Mouse (Mus musculus) urinary bladder, postnatal 14 days (tissue): ENCODE results near the gene C1qtnf1.

ENCODE experiments used
- DNase-seq: peaks from one replicate; pipeline ENCODE4 v3.0.0; 2021; ENCODE audit warnings: low spot score

The C1qtnf1 gene

DNA sequence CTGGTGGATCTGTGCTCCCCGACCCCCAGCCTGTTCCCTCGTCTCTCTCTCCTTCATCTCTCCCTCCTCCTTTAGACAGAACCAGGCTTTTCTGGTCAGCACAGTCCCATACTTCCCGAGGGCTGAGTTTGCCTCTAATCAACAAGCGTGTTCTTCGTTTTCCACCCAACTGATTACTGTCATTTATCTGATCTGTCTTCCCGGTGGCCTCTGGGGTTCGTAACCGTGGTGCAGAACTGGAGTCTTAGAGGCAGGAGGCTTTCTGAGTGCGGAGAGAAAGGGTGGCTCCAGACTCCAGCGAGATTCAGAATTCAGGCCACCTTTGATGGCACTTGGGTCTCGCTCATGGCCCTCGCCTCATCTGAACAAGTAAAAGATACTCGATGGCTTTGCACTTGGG lies 6.1 kb downstream of the C1qtnf1 start:
- DNase-seq = no peak

- no peak for DNase-seq
Observed at GRCm38 (mm10) chr11:118436471-118436935, 8.5 kb downstream of the C1qtnf1 start.

GRCm38 (mm10) chr11:118438665-118439414 lies 10.8 kb downstream of the C1qtnf1 start:
- DNase-seq = peak; percentile 49

DNA sequence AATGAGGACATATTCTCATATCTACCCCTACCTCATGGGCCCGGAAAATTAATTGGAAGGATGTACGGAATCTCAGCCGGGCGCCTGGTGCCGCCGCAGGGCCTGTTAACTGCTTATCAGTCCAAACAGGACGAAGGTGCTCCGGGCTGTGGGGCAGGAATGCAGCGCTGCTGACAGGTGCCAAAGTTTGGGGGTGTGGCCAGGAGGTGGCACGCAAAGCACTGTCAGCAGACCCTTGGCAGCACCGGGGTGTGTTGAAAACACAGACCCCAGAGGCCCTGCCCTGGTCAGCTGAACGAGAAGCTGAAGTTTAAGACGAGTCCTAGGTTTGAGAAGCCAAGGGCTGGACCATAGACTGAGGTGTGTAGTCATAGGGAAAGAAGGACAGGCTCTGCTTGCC lies 14.7 kb downstream of the C1qtnf1 start:
- DNase-seq = no peak

DNA sequence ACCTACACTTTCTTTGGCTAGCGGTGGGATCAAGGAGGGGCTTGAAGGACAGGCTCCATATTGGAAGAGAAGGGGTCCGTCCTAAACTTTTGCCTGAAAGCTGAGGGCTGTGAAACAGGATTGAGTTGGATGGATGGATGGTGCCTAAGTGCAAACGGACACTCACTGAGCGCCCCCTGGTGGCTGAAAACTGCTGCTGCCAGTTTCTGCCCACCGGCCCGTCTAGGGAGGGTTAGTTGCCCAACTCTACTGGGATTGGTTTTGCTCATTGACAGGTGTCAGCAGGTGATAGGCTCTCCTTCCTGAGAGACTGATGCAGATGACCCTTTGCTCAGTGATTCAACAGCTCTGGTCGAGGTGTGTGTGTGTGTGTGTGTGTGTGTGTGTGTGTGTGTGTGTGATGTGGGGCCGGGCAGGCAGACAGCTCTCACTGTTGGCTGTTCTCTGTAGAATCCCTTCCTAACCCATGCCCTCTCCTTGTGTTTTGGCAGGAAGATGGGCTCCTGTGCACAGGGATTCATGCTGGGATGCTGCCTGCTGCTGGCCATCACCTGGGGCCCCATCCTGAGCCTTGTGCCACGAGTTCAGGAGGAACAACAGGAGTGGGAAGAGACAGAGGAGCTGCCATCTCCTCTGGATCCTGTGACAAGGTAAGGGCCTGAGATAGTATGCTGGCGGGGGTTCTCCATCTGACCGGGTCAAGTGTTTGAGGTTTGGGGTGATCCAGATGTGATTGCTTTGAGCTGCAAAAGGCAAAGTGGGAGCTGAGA lies 15.4 kb downstream of the C1qtnf1 start:
- peak; percentile 82 for DNase-seq

DNA sequence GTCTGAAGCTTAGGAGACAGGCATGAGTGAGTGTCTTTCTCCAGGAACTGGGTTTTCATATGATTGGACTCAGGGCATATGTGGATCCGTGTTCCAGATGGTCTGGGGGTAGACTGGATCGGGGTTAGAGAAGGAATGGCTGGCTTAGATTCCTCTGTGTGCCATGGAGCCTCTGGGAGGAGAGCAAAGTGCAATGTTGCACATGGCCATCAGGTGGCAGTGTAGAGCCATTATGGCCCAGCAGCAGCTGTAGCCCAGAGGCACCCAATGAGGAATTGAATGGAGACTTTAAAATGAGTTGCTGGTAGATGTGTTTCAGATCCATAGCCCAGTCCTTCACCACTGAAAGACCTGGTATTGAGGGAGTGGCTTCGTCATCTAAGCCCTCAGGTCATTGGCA lies 17.8 kb downstream of the C1qtnf1 start:
- DNase-seq = peak; percentile 70

GRCm38 (mm10) chr11:118447346-118447745 lies 19.3 kb downstream of the C1qtnf1 start:
- DNase-seq = no peak

DNA sequence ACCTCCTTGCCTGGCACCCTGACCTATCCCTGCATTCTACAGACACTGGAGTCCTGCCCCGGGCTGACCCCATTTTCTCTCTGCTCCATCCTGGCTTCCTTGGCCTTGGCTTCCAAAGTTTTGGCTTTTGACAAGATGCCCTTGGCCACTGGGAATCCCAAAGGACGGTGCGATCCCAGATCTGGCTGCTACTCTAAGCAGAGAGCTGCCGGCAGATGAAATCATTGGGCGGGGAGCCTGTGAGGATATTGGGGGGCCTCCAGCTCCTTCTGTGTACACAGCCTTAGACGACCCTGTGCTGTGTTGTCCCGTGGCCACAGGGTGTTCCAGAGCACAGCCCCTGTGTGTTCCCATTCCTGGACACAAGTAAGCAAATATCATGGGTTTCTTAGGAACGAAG lies 20.4 kb downstream of the C1qtnf1 start:
- no peak for DNase-seq

DNA sequence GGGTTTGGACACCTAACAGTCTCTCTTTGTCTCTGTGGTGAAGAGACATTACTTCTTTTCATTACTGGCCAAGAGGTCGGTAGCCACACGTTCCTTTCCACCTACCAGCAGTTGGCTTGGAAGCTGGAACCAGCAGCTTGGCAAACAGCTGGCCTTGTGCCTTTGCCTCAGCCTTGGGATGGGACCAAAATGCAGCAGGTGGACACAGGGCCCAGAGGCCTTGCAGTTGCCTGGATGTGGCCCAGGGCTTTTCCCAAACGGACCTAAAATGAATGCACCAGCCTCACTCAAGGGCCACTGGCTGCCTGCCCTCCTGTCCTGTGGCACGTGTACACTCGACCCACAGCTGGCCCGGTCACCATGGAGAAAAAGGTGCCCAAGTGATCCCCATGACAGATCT lies 23.2 kb downstream of the C1qtnf1 start:
- no peak for DNase-seq

GRCm38 (mm10) chr11:118452955-118453354 lies 25.0 kb downstream of the C1qtnf1 start:
- no peak for DNase-seq

DNA sequence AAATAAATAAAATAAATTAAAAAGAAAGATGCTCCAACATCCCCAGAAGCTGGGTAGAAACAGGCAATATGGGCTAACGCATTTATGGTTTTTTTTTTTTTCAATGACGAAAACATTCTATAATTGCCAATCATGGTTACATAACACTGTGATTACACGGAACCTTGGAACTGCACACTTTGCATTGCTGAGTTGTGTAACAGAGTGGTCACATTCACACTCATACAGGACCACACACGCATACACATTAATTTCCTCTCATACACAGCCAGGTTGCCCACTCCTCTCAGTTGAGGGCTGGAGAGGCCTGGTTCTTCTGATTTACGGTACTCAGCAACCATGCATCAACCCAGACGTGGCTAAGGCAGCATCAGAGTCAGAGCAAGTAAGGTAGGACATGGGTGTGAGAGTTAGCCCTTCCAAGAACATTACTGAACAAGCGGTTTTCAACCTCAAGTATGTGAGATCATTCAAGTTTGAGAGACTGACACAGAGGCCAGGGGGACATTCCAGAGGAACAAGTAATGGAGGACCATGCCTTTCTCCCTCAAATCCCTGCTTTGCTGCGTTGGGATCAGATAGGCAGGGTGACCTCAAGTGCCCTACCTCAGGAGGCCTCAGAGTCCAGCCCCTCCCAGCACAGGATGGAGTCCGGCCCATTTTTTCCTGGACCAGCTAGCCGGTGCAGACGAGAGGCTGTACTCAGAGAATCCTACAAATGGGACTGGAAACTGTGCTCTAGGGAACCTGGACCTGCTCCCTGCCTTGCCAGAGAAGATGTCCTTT lies 26.1 kb downstream of the C1qtnf1 start:
- DNase-seq = no peak

- DNase-seq = no peak
Observed at GRCm38 (mm10) chr11:118455788-118456187, 27.8 kb downstream of the C1qtnf1 start.

- peak; percentile 51 for DNase-seq
Observed at GRCm38 (mm10) chr11:118456937-118457336, 28.9 kb downstream of the C1qtnf1 start.

DNA sequence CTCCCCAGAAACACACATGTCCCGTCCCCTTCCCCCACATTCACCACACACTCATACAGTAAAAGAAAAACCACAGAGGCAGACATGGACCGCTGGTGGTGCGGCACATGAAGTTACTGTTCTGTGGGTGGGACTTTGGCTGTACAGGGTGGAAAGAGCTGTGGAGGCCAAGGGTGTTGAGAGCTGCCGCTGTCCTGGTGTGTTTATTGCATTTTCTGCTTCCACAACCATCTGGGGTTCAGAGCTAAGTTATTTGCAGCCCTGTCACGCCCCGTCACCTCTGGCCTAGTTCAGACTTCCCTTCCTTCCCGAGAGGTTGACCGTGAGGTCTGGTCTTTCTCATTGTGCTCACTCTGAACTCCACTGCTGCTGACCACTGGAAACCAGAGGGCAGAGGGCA lies 31.0 kb downstream of the C1qtnf1 start:
- peak; percentile 67 for DNase-seq

DNA sequence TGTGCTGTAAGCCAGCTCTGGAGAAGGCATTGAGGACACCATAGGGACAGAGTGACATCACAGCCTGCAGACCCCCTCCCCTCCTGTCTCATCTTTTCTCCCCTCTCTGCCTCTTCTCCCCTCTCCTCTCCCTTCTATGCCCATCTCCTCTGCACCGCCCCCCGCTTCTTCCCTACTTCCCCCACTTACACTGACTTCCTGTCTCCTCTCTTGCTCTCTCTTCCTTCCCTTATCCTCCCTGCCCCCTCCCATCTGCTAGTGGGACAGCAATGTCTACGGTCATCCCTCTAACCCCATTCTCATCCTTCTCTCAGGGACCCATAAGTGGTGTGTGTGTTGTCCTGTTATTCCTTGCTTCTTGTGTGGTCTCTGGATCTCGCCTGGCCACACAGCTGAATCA lies 31.5 kb downstream of the C1qtnf1 start:
- DNase-seq = no peak

- no peak for DNase-seq
Observed at GRCm38 (mm10) chr11:118460280-118460679, 32.3 kb downstream of the C1qtnf1 start.

- no peak for DNase-seq
Observed at GRCm38 (mm10) chr11:118467441-118468035, 39.5 kb downstream of the C1qtnf1 start.

DNA sequence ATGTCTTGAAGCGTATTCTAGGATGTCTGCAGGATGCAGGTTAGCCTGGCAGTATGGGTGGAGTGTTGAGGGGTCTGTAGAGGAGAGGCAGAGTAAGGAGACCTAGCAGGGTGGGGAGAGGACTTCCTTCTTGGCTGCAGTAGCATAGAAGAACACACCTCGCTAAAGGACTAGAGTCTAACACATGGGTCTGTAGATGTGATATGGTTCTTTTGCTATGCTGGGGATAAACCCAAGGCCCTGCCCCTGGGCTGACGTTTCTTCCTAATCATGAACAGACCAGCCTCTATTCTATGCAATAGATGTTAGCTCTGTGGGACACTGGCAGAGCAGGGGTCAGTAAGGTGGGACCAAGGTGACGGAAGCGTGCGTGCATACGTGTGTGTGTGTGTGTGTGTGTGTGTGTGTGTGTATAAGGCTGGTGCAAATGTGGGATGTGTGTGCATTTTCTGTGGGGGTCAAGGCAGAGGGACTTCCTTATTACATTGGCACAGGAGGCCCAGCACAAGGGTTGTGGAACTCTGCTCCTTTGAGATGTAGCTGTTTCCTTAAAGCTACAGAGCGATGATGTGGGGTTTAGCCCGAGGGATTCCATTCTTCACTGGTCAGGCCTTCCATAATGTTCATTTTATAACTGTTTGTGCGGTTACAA lies 41.6 kb downstream of the C1qtnf1 start:
- DNase-seq = no peak

DNA sequence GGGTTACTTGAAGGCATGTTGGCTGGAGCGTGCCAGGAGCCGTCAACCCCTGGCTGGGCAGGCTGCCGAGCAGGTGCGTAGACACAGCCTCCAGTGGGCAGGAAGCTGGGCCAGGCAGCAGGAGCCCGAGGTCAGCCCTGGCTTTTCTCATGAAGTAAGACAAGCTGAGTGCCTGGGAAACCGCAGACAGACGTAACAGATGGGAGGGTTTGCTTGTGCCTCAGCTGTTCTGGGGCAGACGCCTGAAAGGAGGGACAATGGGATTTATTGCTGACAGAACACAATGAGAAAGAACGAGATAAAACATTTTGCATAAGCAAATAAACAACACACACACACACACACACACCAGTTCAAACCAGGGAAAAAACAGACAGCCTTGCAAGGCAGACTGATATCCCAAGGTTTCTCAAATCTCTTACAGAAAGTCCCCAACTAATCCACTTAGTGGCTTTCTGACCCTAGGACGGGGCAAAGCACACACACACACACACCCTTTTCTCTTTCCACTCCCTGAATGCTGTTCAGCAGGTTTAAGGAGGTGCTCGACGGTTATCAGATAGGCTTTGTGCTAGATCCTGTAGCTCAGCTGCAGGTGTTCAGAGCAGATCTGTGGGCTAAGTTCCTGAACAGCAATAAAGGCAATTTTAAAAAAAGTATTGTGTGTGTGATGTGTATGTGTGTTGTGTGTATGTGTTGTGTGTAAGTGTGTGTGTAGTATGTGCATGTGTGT lies 42.4 kb downstream of the C1qtnf1 start:
- peak; percentile 62 for DNase-seq

DNA sequence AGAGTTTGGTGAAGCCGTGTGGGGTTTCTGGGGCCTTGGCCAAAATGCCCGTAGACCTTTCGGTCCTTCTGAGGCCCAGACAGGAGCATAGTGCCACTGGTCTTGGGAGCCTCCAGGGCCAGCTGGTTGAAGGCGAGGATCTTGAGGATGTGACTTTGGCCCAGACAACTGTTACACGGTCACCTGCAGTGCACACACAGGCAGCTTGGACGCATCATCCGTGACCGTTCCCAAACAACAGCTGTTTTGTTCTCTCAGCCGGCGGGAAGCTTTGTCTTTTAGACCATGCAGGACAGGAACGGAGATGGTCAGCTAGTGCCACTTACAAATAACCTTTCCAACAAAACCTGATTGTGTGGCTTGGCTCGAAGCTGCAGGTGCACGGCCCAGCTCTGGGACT lies 43.7 kb downstream of the C1qtnf1 start:
- DNase-seq = no peak

GRCm38 (mm10) chr11:118473161-118473560 lies 45.2 kb downstream of the C1qtnf1 start:
- DNase-seq = no peak
